Mouse (Mus musculus): ENCODE measurements around the gene Tada1. TPM values are rescaled to one million over a fixed set of nuclear protein-coding genes. Genes with fewer than 3 reads are reported as not detected.

Tada1 gene
- polyA plus RNA-seq, 1 experiment from 2014 or later, result 66.6 TPM

GRCm38 (mm10) chr1:166361842-166362241 lies 17.1 kb upstream of the Tada1 start:
- no peak for DNase-seq (ENCODE audit: low spot score)
- H3K36me3 ChIP-seq, result no peaks in the 10 kb centered on the region
- H3K27me3 ChIP-seq (ENCODE audit: low read depth, poor library complexity, severe bottlenecking), result no peaks in the 10 kb centered on the region
- no peaks in the 10 kb centered on the region for H3K9me3 ChIP-seq (replicated peaks)
- 75% methylated on average over 3 of the region's 3 CpGs for WGBS
- no peak overlapping the region for H3K4me3 ChIP-seq
- no peak overlapping the region for H3K27ac ChIP-seq
- H3K4me1 ChIP-seq, result no peaks in the 10 kb centered on the region

- H3K36me3 ChIP-seq, result no peaks in the 10 kb centered on the region
Observed at GRCm38 (mm10) chr1:166362659-166363058, 16.2 kb upstream of the Tada1 start.

GRCm38 (mm10) chr1:166363122-166363521 lies 15.8 kb upstream of the Tada1 start:
- no peaks in the 10 kb centered on the region for H3K9me3 ChIP-seq (replicated peaks)

More at GRCm38 (mm10) chr1:166362659-166363058, 16.2 kb upstream of the Tada1 start:
- DNase-seq (ENCODE audit: low spot score), result no peak
- Histone ChIP-seq H3K9me3 (replicated peaks) (no peaks in the 10 kb centered on the region), H3K4me3 (no peak overlapping the region), H3K4me1 (no peaks in the 10 kb centered on the region), H3K27ac (no peak overlapping the region), H3K27me3 (ENCODE audit: low read depth, poor library complexity, severe bottlenecking) (no peaks in the 10 kb centered on the region)
- 83% methylated on average over 3 of the region's 3 CpGs for WGBS

GRCm38 (mm10) chr1:166377171-166377570 lies 1.7 kb upstream of the Tada1 start:
- H3K4me1 ChIP-seq, result peaks cover 24% of the 10 kb centered on the region
- DNase-seq (ENCODE audit: low spot score), result no peak
- no peaks in the 10 kb centered on the region for H3K27me3 ChIP-seq (ENCODE audit: low read depth, poor library complexity, severe bottlenecking)
- H3K4me3 ChIP-seq, result no peak overlapping the region
- 72% methylated on average over 6 of the region's 6 CpGs for WGBS
- no peaks in the 10 kb centered on the region for H3K9me3 ChIP-seq (replicated peaks)
- peaks cover 7% of the 10 kb centered on the region for H3K36me3 ChIP-seq
- no peak overlapping the region for H3K27ac ChIP-seq

More at GRCm38 (mm10) chr1:166363122-166363521, 15.8 kb upstream of the Tada1 start:
- H3K27me3 ChIP-seq (ENCODE audit: low read depth, poor library complexity, severe bottlenecking), result no peaks in the 10 kb centered on the region
- H3K4me1 ChIP-seq, result no peaks in the 10 kb centered on the region
- H3K27ac ChIP-seq, result no peak overlapping the region
- no peak for DNase-seq (ENCODE audit: low spot score)
- H3K4me3 ChIP-seq, result no peak overlapping the region
- no peaks in the 10 kb centered on the region for H3K36me3 ChIP-seq

- peaks cover 21% of the 10 kb centered on the region for H3K36me3 ChIP-seq
- no peak for DNase-seq (ENCODE audit: low spot score)
- no peaks in the 10 kb centered on the region for H3K27me3 ChIP-seq (ENCODE audit: low read depth, poor library complexity, severe bottlenecking)
- no peaks in the 10 kb centered on the region for H3K9me3 ChIP-seq (replicated peaks)
- peaks cover 29% of the 10 kb centered on the region for H3K4me1 ChIP-seq
- H3K4me3 ChIP-seq, result peak overlapping the region; percentile 99
- 7% methylated on average over 21 of the region's 21 CpGs for WGBS
- H3K27ac ChIP-seq, result peak overlapping the region; percentile 98
Observed at GRCm38 (mm10) chr1:166378431-166379012, 375 bp upstream of the Tada1 start.

- Histone ChIP-seq H3K4me1 (peaks cover 30% of the 10 kb centered on the region), H3K4me3 (peak overlapping the region; percentile 99), H3K27me3 (ENCODE audit: low read depth, poor library complexity, severe bottlenecking) (no peaks in the 10 kb centered on the region), H3K36me3 (peaks cover 33% of the 10 kb centered on the region), H3K27ac (peak overlapping the region; percentile 98), H3K9me3 (replicated peaks) (no peaks in the 10 kb centered on the region)
- peak; percentile 75 for DNase-seq (ENCODE audit: low spot score)
- WGBS, result under 1% methylated on average over 41 of the region's 41 CpGs
Observed at GRCm38 (mm10) chr1:166379630-166380231, 834 bp downstream of the Tada1 start.

- no peak overlapping the region for H3K4me3 ChIP-seq
- WGBS, result 94% methylated on average over 10 of the region's 10 CpGs
- no peaks in the 10 kb centered on the region for H3K27me3 ChIP-seq (ENCODE audit: low read depth, poor library complexity, severe bottlenecking)
- DNase-seq (ENCODE audit: low spot score), result no peak
- peaks cover 49% of the 10 kb centered on the region for H3K36me3 ChIP-seq
- H3K4me1 ChIP-seq, result peaks cover 30% of the 10 kb centered on the region
- H3K27ac ChIP-seq, result no peak overlapping the region
- H3K9me3 ChIP-seq (replicated peaks), result no peaks in the 10 kb centered on the region
Observed at GRCm38 (mm10) chr1:166381336-166381735, 2.4 kb downstream of the Tada1 start.

- Histone ChIP-seq H3K9me3 (replicated peaks) (no peaks in the 10 kb centered on the region), H3K4me3 (no peak overlapping the region), H3K36me3 (peaks cover 54% of the 10 kb centered on the region), H3K27me3 (ENCODE audit: low read depth, poor library complexity, severe bottlenecking) (no peaks in the 10 kb centered on the region), H3K27ac (no peak overlapping the region), H3K4me1 (peaks cover 30% of the 10 kb centered on the region)
- no peak for DNase-seq (ENCODE audit: low spot score)
- WGBS, result 80% methylated on average over 5 of the region's 5 CpGs
Observed at GRCm38 (mm10) chr1:166381821-166382220, 2.9 kb downstream of the Tada1 start.

- peaks cover 62% of the 10 kb centered on the region for H3K36me3 ChIP-seq
- 90% methylated on average over 4 of the region's 4 CpGs for WGBS
- H3K4me1 ChIP-seq, result peaks cover 30% of the 10 kb centered on the region
- no peaks in the 10 kb centered on the region for H3K27me3 ChIP-seq (ENCODE audit: low read depth, poor library complexity, severe bottlenecking)
- no peak for DNase-seq (ENCODE audit: low spot score)
- no peak overlapping the region for H3K27ac ChIP-seq
- H3K4me3 ChIP-seq, result no peak overlapping the region
- H3K9me3 ChIP-seq (replicated peaks), result no peaks in the 10 kb centered on the region
Observed at GRCm38 (mm10) chr1:166382626-166383025, 3.7 kb downstream of the Tada1 start.

- Histone ChIP-seq H3K4me3 (no peak overlapping the region), H3K36me3 (peaks cover 81% of the 10 kb centered on the region), H3K27ac (no peak overlapping the region), H3K27me3 (ENCODE audit: low read depth, poor library complexity, severe bottlenecking) (no peaks in the 10 kb centered on the region), H3K9me3 (replicated peaks) (no peaks in the 10 kb centered on the region), H3K4me1 (peaks cover 22% of the 10 kb centered on the region)
- WGBS, result 95% methylated on average over 10 of the region's 10 CpGs
- no peak for DNase-seq (ENCODE audit: low spot score)
Observed at GRCm38 (mm10) chr1:166384614-166385013, 5.7 kb downstream of the Tada1 start.

- Histone ChIP-seq H3K4me3 (no peak overlapping the region), H3K4me1 (peaks cover 20% of the 10 kb centered on the region), H3K27me3 (ENCODE audit: low read depth, poor library complexity, severe bottlenecking) (no peaks in the 10 kb centered on the region), H3K9me3 (replicated peaks) (no peaks in the 10 kb centered on the region), H3K27ac (no peak overlapping the region), H3K36me3 (peaks cover 90% of the 10 kb centered on the region)
- DNase-seq (ENCODE audit: low spot score), result no peak
- WGBS, result 90% methylated on average over 5 of the region's 5 CpGs
Observed at GRCm38 (mm10) chr1:166385431-166385830, 6.5 kb downstream of the Tada1 start.

- no peaks in the 10 kb centered on the region for H3K9me3 ChIP-seq (replicated peaks)
- H3K27ac ChIP-seq, result no peak overlapping the region
- H3K4me1 ChIP-seq, result 0 out of 2 replicates have a peak, but pooled peaks cover under 1% of the 10 kb centered on the region
- H3K27me3 ChIP-seq (ENCODE audit: low read depth, poor library complexity, severe bottlenecking), result no peaks in the 10 kb centered on the region
- H3K4me3 ChIP-seq, result no peak overlapping the region
- WGBS, result 96% methylated on average over 11 of the region's 11 CpGs
- peak; percentile 21 for DNase-seq (ENCODE audit: low spot score)
- H3K36me3 ChIP-seq, result peaks cover 100% of the 10 kb centered on the region
Observed at GRCm38 (mm10) chr1:166388511-166388910, 9.6 kb downstream of the Tada1 start.

GRCm38 (mm10) chr1:166389406-166390125 lies 10.7 kb downstream of the Tada1 start:
- Histone ChIP-seq H3K4me1 (no peaks in the 10 kb centered on the region), H3K27me3 (ENCODE audit: low read depth, poor library complexity, severe bottlenecking) (no peaks in the 10 kb centered on the region), H3K36me3 (peaks cover 100% of the 10 kb centered on the region), H3K4me3 (no peak overlapping the region), H3K27ac (no peak overlapping the region), H3K9me3 (replicated peaks) (no peaks in the 10 kb centered on the region)
- DNase-seq (ENCODE audit: low spot score), result peak; percentile 27
- 96% methylated on average over 16 of the region's 16 CpGs for WGBS
